Mouse (Mus musculus): Measurements from ENCODE around the gene Pbx1.

GRCm38 (mm10) chr1:168069740-168070139 lies 362.3 kb downstream of the Pbx1 start:
- TF ChIP-seq CTCF (IDR thresholded peaks at IDR 0.05; ENCODE audit: insufficient read depth, low read length) (no peak), POLR2A (IDR thresholded peaks at IDR 0.05; ENCODE audit: borderline replicate concordance, extremely low read depth, low read depth, low read length) (no peak)

Data from lung, adult 2 months (tissue).